Mouse (Mus musculus) liver, embryonic 14.5 days (tissue): ENCODE data around the gene Nup133. TPM values are rescaled to one million over a fixed set of nuclear protein-coding genes. Genes with fewer than 3 reads are reported as not detected.

Source experiments
- ATAC-seq: fragments of 200-750 bp; cut with Nextera tagmentation; 2 replicates; pipeline ENCODE4 v1.8.0; 2017; ENCODE audit warnings: moderate number of reproducible peaks, mild to moderate bottlenecking, moderate library complexity; ENCODE audit not compliant: insufficient read depth
- DNase-seq, 3 experiments: peaks; one replicate each; pipeline ENCODE4 v3.0.0-alpha.2; 2012 to 2013; ENCODE audit warnings: low read depth in 3 of 3, low spot score in 3 of 3
- H3K27ac ChIP-seq: fragments of 300-500 bp; sonication (generic); 2 replicates; pipeline ENCODE4 v1.5.1; 2014; ENCODE audit warnings: moderate library complexity, mild to moderate bottlenecking, control low read depth, inconsistent platforms
- H3K27me3 ChIP-seq: fragments of 300-500 bp; sonication (generic); 2 replicates; pipeline ENCODE4 v1.6.1; 2014; ENCODE audit warnings: mild to moderate bottlenecking, low read length, moderate library complexity; ENCODE audit not compliant: control insufficient read depth, insufficient read depth
- H3K36me3 ChIP-seq: fragments of 300-500 bp; sonication (generic); replicated peaks from 2 replicates; pipeline ENCODE4 v1.6.1; 2014; ENCODE audit warnings: low read depth; ENCODE audit not compliant: control insufficient read depth, insufficient read depth
- H3K4me1 ChIP-seq, 2 experiments: fragments of 200-500 bp in 1 of 2; fragments of 300-500 bp in 1 of 2; sonication (generic) in 1 of 2; replicated peaks; 2 replicates each; pipeline ENCODE4 v1.6.1; 2012 to 2014; ENCODE audit warnings: antibody characterized with exemption in 1 of 2, inconsistent platforms in 1 of 2, low read length in 1 of 2; ENCODE audit not compliant: control insufficient read depth in 2 of 2, insufficient read depth in 2 of 2
- H3K4me2 ChIP-seq: fragments of 300-500 bp; sonication (generic); 2 replicates; pipeline ENCODE4 v1.6.1; 2014; ENCODE audit warnings: low read depth, mild to moderate bottlenecking, control low read depth, moderate library complexity
- H3K4me3 ChIP-seq, 2 experiments: fragments of 200-500 bp in 1 of 2; fragments of 300-500 bp in 1 of 2; sonication (generic) in 1 of 2; 2 replicates each; pipeline ENCODE4 v1.5.1; 2012 to 2014; ENCODE audit warnings: low read depth in 2 of 2, low read length in 2 of 2, mild to moderate bottlenecking in 2 of 2, control low read depth in 1 of 2, inconsistent platforms in 1 of 2, moderate library complexity in 1 of 2; ENCODE audit not compliant: insufficient read depth in 1 of 2
- H3K9ac ChIP-seq: fragments of 300-500 bp; sonication (generic); replicated peaks from 2 replicates; pipeline ENCODE4 v1.6.1; 2014; ENCODE audit warnings: mild to moderate bottlenecking, control low read depth, moderate library complexity
- H3K9me3 ChIP-seq: fragments of 300-500 bp; sonication (generic); 2 replicates; pipeline ENCODE4 v1.6.1; 2016; ENCODE audit warnings: low read length, mixed read lengths; ENCODE audit not compliant: control insufficient read depth
- CTCF ChIP-seq: IDR thresholded peaks from 2 replicates; pipeline ENCODE4 v1.5.1; 2016; ENCODE audit warnings: antibody characterized with exemption, low read depth, control low read depth
- EP300 ChIP-seq: IDR thresholded peaks from 2 replicates; pipeline ENCODE4 v1.6.1; 2016; ENCODE audit warnings: antibody characterized with exemption, low read depth
- WGBS: fragments of 180-500 bp; shearing (Covaris S2); extraction: QIAGEN DNeasy Blood & Tissue Kit; methylation state at CpG from one replicate; pipeline ENCODE4 v1.1.7; 2014; ENCODE audit not compliant: insufficient replicate concordance; 5-methylcytosine and 5-hydroxymethylcytosine counted together
- polyA plus RNA-seq, 2 experiments: library from polyadenylated mRNA; depleted of rRNA in 1 of 2; stranded (reverse) in 1 of 2; unstranded in 1 of 2; fragments of >200 nt; fragmentation: Nextera tagmentation in 1 of 2; extraction: Ambion mirVana in 1 of 2; gene quantifications; 2 replicates each; pipeline versions ENCODE4 v1.2.1 to v1.2.3; 2012 to 2014

Gene Nup133
- polyA plus RNA-seq (2012; rRNA removed) (13.7 and 17.6 TPM in 2 replicates), polyA plus RNA-seq (2014; fragmentation: Nextera tagmentation; extraction: Ambion mirVana) (23.3 and 27.8 TPM in 2 replicates)

DNA sequence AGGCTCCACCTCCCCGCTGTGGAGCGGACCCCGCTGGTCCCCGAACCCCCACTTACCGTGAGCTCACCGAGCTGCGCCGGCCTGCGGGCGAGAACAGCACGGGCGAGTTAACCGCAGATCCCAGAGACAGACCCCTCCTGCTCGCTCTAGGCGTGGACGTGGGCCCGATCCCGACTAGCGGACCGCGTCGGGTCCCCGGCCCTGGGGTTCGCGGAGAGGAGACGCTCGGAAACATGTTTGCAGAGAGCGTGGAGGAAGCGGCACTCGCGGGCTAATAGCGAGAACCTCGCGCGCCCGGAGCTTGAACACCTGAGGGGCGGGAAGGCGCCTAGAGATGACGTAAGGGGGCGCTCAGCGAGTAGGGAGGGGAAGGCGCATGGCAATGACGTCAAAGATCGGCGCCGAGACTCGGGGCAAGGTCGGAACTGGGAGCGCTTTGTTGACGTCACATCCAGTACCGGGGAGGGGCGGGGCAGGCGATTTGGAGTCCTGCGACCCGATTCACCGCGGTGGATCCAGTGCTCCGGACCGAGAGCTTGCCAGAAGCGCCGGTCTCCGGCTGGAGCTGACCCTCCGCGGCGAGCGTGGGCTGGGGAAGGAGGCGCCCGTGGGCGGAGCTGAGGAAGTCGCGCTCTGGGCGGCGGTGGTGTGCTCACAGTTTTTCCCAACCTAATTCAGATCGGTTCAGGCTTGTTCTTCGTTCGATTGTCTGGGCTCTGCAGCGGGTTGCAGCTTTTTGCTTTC is at the start of gene Nup133:
Gene Nup133 (minus strand): TSS at position 324 of the 744 bp plus-strand sequence.
- DNase-seq, result peak; percentile 96 to 98 (median 97)
- peak within 1 kb of the TSS; percentile 88 for H3K9ac ChIP-seq
- peak within 1 kb of the TSS; percentile 89 to 95 for H3K4me3 ChIP-seq
- H3K4me2 ChIP-seq, result peak within 1 kb of the TSS; percentile 68
- under 1% methylated on average over 77 of the region's 77 CpGs for WGBS
- H3K36me3 ChIP-seq, result peaks cover 60% of the 10 kb centered on the region
- H3K4me1 ChIP-seq, result peaks cover 3 to 9% of the 10 kb centered on the region in 2 experiments
- TF ChIP-seq CTCF (no peak), EP300 (no peak)
- H3K9me3 ChIP-seq, result no peaks in the 10 kb centered on the region
- ATAC-seq, result peak; percentile 80
- H3K27ac ChIP-seq, result peak within 1 kb of the TSS; percentile 48
- no peaks in the 10 kb centered on the region for H3K27me3 ChIP-seq

DNA sequence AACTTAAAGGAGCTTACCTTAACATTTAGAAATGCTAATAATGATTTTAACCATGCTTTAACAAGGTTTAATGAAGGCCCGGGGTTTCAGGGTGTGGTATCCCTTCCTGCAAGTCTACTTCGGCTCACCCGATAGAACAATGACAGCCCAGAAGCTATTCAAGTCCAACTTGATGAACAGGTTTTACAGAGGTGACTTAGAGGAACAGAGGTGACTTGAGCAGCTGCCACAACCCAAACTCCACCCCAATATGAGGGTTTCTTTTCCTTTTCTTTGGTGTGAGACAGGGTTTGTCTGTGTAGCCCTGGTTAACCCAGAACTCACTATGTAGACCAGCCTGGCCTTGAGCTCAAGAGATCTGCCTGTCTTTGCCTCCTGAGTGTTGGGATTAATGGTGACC is 44.9 kb upstream of the Nup133 start:
- H3K9ac ChIP-seq, result 0 out of 2 replicates have a peak overlapping the region, but pooled peaks have one; percentile 3
- H3K27me3 ChIP-seq, result no peaks in the 10 kb centered on the region
- H3K36me3 ChIP-seq, result peaks cover 22% of the 10 kb centered on the region
- DNase-seq, result no peak
- ATAC-seq, result no peak
- no peak overlapping the region for H3K4me3 ChIP-seq
- peaks cover 17 to 24% of the 10 kb centered on the region in 2 experiments for H3K4me1 ChIP-seq
- H3K27ac ChIP-seq, result no peak overlapping the region; the same call in 1 of the 2 replicates
- no peaks in the 10 kb centered on the region for H3K9me3 ChIP-seq
- TF ChIP-seq CTCF, result no peak
- no peak for TF ChIP-seq EP300
- no peak overlapping the region for H3K4me2 ChIP-seq
- WGBS, result 78% methylated on average over 3 of the region's 3 CpGs

DNA sequence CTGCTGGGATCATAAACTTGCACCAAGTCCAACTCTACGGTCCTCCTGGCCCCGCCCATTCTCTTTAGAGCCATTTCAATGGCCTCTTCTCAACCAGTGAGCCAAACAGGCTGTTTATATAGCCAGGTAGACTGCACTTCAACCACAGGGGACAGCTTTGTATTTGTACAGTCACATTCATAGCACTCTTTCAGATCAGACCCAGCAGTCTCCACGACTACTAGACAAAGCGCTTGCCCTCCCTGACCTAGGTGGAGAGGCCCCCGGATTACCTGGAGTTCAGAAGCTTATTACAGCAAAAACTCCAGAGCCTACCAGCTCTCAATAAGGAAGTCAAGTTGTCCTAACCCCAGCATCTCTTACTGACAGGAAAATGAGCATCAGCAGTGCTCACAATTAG is 44.5 kb upstream of the Nup133 start:
- 84% methylated on average over 5 of the region's 5 CpGs for WGBS
- H3K4me2 ChIP-seq, result no peak overlapping the region
- H3K9ac ChIP-seq, result no peak overlapping the region
- H3K9me3 ChIP-seq, result no peaks in the 10 kb centered on the region
- no peak overlapping the region for H3K4me3 ChIP-seq
- H3K27ac ChIP-seq, result no peak overlapping the region
- H3K27me3 ChIP-seq, result no peaks in the 10 kb centered on the region
- peaks cover 21% of the 10 kb centered on the region for H3K36me3 ChIP-seq
- ATAC-seq (no peak), DNase-seq (no peak)
- peaks cover 19 to 26% of the 10 kb centered on the region in 2 experiments for H3K4me1 ChIP-seq
- no peak for TF ChIP-seq EP300

DNA sequence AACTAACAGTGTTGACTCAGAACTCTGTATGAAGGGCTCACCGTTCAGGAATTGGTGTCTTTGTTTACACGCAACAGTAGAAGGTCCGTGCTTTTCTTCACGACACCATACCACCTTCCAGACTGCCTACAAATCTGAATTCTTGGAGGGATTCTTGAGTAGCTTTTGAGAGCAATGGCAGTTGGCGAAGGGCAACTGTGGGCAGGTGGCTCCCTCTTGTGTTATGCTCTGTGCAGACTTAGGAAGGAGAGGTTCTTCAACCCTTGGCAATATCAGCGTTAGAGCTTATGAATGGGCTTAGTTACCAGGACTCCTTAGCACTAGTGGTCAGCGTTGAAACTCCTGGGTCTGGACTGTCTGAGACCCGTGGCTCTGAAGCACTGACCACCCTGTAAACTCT is 43.5 kb upstream of the Nup133 start:
- Histone ChIP-seq H3K27me3 (no peaks in the 10 kb centered on the region), H3K27ac (peak overlapping the region; percentile 31; the same call in 1 of the 2 replicates), H3K4me2 (no peak overlapping the region), H3K9ac (no peak overlapping the region), H3K4me3 (no peak overlapping the region), H3K9me3 (no peaks in the 10 kb centered on the region), H3K4me1 (peaks cover 26 to 33% of the 10 kb centered on the region in 2 experiments), H3K36me3 (peaks cover 18% of the 10 kb centered on the region)
- TF ChIP-seq EP300, result no peak
- peak; percentile 91 for TF ChIP-seq CTCF
- no peak for ATAC-seq
- no peak for DNase-seq
- 70% methylated on average over 8 of the region's 8 CpGs for WGBS

DNA sequence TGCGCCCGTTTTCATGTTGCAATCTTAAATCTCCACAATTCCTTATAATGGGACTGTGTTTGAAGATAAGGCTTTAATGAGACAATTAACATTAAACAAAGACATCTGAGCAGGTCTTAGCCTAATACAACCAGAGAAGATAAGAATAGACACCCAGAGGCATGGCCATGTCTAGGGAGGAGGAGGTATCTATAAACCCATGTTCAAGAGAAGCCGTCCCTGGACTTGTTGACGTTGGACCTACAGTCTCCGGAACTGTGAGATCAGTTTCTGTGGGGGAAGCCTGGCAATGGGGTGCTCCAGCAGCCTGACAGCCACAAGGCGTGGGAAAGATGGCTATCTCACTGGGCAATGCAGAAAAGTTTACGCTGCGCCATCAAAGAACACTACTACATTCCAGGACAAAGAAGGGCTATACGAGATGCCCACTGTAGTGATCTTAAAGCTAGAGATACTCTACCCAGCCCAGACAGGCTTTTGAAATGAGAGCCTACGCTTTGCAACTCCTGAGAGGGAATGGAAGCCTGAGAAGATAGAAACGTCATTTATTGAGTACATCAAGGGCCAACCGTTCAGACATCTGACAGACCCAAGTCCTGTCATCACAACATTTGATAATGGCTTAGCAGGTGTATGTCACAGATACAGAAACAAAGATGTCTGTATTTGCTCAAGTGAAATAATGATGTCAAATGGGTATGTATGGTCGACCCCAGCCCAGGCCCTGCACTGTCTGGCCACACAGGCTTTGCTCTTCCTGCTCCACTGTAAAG is 41.4 kb upstream of the Nup133 start:
- H3K27ac ChIP-seq, result peak overlapping the region; percentile 100
- peak in 2 of 3 experiments; percentile 52 to 56 for DNase-seq

More for the DNA sequence above, 41.4 kb upstream of the Nup133 start:
- Histone ChIP-seq H3K4me3 (peak overlapping the region; percentile 39 to 57), H3K4me1 (peaks cover 45 to 51% of the 10 kb centered on the region in 2 experiments), H3K4me2 (peak overlapping the region; percentile 98), H3K36me3 (peaks cover 4% of the 10 kb centered on the region; the same call in 1 of the 2 replicates), H3K27me3 (no peaks in the 10 kb centered on the region), H3K9ac (peak overlapping the region; percentile 61), H3K9me3 (no peaks in the 10 kb centered on the region)
- ATAC-seq, result peak; percentile 43
- TF ChIP-seq CTCF, result no peak
- TF ChIP-seq EP300, result peak; percentile 77
- 13% methylated on average over 13 of the region's 13 CpGs for WGBS
